8 mouse cellular contexts compared by ENCODE assay signal in the genomic region with DNA sequence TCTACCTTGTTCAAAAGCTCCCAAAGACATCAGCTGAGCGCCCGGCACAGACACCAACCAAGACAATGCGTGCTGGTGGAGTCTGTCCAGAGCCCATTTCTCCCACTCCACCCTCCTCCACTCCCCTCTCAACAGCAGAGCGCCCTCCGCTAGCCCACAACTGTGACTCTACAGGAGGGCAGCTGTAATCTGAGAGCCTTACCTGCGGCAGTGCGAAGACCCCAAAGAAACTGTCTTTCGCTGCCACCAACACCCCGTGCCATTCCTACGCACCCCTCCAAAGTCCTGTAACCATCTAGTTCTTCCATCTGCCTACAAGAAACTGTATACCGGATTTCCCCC. TPM values are rescaled to one million over a fixed set of nuclear protein-coding genes. Genes with fewer than 3 reads are reported as not detected.
DNase-seq lines count a peak whose midpoint lies in the region; ATAC-seq and TF ChIP-seq lines count a peak whose summit lies in the region.

Gene 1110004F10Rik, plus strand, starts transcription at position 202 of the 342 bp plus-strand sequence.

- H3K9me3 ChIP-seq in kidney, embryonic 14.5 days (ENCODE audit: control insufficient read depth, low read length): no peaks in the 10 kb centered on the region
- H3K9me3 ChIP-seq in ES-E14 (ENCODE audit: control insufficient read depth, insufficient read depth, low read depth, low read length): no peaks in the 10 kb centered on the region
- H3K9me3 ChIP-seq in midbrain, embryonic 16.5 days (replicated peaks; ENCODE audit: control insufficient read depth, low read length, poor library complexity, severe bottlenecking): no peaks in the 10 kb centered on the region

- peaks cover 13% of the 10 kb centered on the region; the same call in 1 of the 2 replicates for H3K4me1 ChIP-seq in kidney, embryonic 14.5 days (ENCODE audit: control insufficient read depth, insufficient read depth, low read length)
- no peaks in the 10 kb centered on the region for H3K4me1 ChIP-seq in ES-E14 (ENCODE audit: control insufficient read depth in 2 of 2, insufficient read depth in 2 of 2, low read length in 2 of 2, poor library complexity in 1 of 2)
- peaks cover 24% of the 10 kb centered on the region for H3K4me1 ChIP-seq in midbrain, embryonic 16.5 days (ENCODE audit: control insufficient read depth, insufficient read depth, low read length)

- peak within 1 kb of the TSS; percentile 40; the same call in 1 of the 2 replicates for H3K9ac ChIP-seq in kidney, embryonic 14.5 days (ENCODE audit: low read depth, low read length)
- no peak within 1 kb of the TSS; the same call in 1 of the 2 replicates for H3K9ac ChIP-seq in ES-E14 (ENCODE audit: insufficient read depth, low read depth, low read length, poor library complexity, severe bottlenecking)
- peak within 1 kb of the TSS; percentile 63 for H3K9ac ChIP-seq in midbrain, embryonic 16.5 days (ENCODE audit: low read depth, low read length)

- DNase-seq in kidney, postnatal 14 days: no peak
- DNase-seq in ES-E14 (ENCODE audit: low read depth, low spot score) (no peak), MN1 (ENCODE audit: low spot score) (no peak)
- no peak for DNase-seq in heart, postnatal 10 days
- peak in 1 of 2 experiments; percentile 20 for DNase-seq in left cerebral cortex, postnatal 36 days (ENCODE audit: low spot score in 2 of 2)

- no peak within 1 kb of the TSS for H3K27ac ChIP-seq in kidney, embryonic 14.5 days (ENCODE audit: low read depth, low read length)
- H3K27ac ChIP-seq in ES-E14 (ENCODE audit: insufficient read depth, low read depth, low read length, poor library complexity, severe bottlenecking): no peak within 1 kb of the TSS
- peak within 1 kb of the TSS; percentile 63; the same call in 1 of the 2 replicates for H3K27ac ChIP-seq in midbrain, embryonic 16.5 days (ENCODE audit: low read length)

- H3K4me3 ChIP-seq in kidney, embryonic 14.5 days (ENCODE audit: low read length): peak within 1 kb of the TSS; percentile 44
- peak within 1 kb of the TSS; percentile 59 for H3K4me3 ChIP-seq in ES-E14 (ENCODE audit: insufficient read depth in 1 of 2, low read depth in 1 of 2, low read length in 2 of 2, poor library complexity in 1 of 2, severe bottlenecking in 1 of 2)
- peak within 1 kb of the TSS; percentile 47 for H3K4me3 ChIP-seq in midbrain, embryonic 16.5 days (ENCODE audit: low read depth, low read length)

- intact Hi-C loops in heart, postnatal 10 days (cut with DNase I): loop anchor here (10.0 kb wide), 3 partner anchors 284 to 904 kb away; no protein-coding TSS in a partner anchor
- intact Hi-C loops in left cerebral cortex, postnatal 36 days (cut with DNase I): loop anchor here (5.0 kb wide), 1 partner anchor 672 kb away; no protein-coding TSS in a partner anchor

- peaks cover 48% of the 10 kb centered on the region for H3K27me3 ChIP-seq in kidney, embryonic 14.5 days (ENCODE audit: control insufficient read depth, insufficient read depth, low read length)
- peaks cover 27% of the 10 kb centered on the region for H3K27me3 ChIP-seq in midbrain, embryonic 16.5 days (ENCODE audit: control insufficient read depth, insufficient read depth, low read depth, low read length)

- H3K36me3 ChIP-seq in kidney, embryonic 14.5 days (ENCODE audit: control insufficient read depth, insufficient read depth, low read length): no peaks in the 10 kb centered on the region
- no peaks in the 10 kb centered on the region for H3K36me3 ChIP-seq in ES-E14 (ENCODE audit: control insufficient read depth, insufficient read depth, low read length, poor library complexity, severe bottlenecking)
- no peaks in the 10 kb centered on the region for H3K36me3 ChIP-seq in midbrain, embryonic 16.5 days (ENCODE audit: control insufficient read depth, insufficient read depth, low read length)

- peak within 1 kb of the TSS; percentile 89 for H3K4me2 ChIP-seq in kidney, embryonic 14.5 days (replicated peaks; ENCODE audit: low read depth, low read length)
- peak within 1 kb of the TSS; percentile 100 for H3K4me2 ChIP-seq in midbrain, embryonic 16.5 days (ENCODE audit: low read length)

- under 1% methylated on average over 11 of the region's 11 CpGs for WGBS in kidney, embryonic 14.5 days
- WGBS in midbrain, embryonic 16.5 days: under 1% methylated on average over 11 of the region's 11 CpGs

- ATAC-seq in kidney, embryonic 14.5 days (ENCODE audit: low FRiP score, low TSS enrichment): 0 out of 2 replicates have a peak, but pooled peaks have one; percentile 3
- no peak for ATAC-seq in erythroid progenitor cell, adult 5-6 weeks (replicated peaks; ENCODE audit: low FRiP score, poor library complexity, severe bottlenecking)
- ATAC-seq in midbrain, embryonic 16.5 days: peak; percentile 26; the same call in 1 of the 2 replicates

- in situ Hi-C loops in ES-E14 (cut with MboI; ENCODE audit: low sequenced_read_pairs in 2 of 2, unreplicated experiment in 2 of 2): loop anchor here in 1 of 2 experiments (10.0 to 25.0 kb wide), 2 partner anchors 814 to 1127 kb away; no protein-coding TSS in a partner anchor

TF ChIP-seq in ES-E14, 5 proteins besides CTCF, POLR2A, EP300 and RAD21:
- TF ChIP-seq HCFC1 (IDR thresholded peaks at IDR 0.05; ENCODE audit: borderline replicate concordance, insufficient read depth, low read length) (no peak), CHD2 (IDR thresholded peaks at IDR 0.05; ENCODE audit: low read depth, low read length) (no peak), ZNF384 (IDR thresholded peaks at IDR 0.05; ENCODE audit: low read depth, low read length) (no peak), MAFK (IDR thresholded peaks at IDR 0.05; ENCODE audit: insufficient read depth, low read depth, low read length) (no peak), ZC3H11A (IDR thresholded peaks at IDR 0.05; ENCODE audit: borderline replicate concordance, low read depth, low read length) (no peak)

RNA-seq across cellular contexts. Expression of gene 1110004F10Rik, which starts in this region (rescaled TPM):
- polyA plus RNA-seq in kidney, embryonic 14.5 days (2014; fragmentation: Nextera tagmentation; extraction: Ambion mirVana): 300 and 310 TPM in 2 replicates
- total RNA-seq in ES-E14 (2012; rRNA removed): 61.1 and 102 TPM in 2 replicates
- 50.7 and 81.8 TPM in 2 replicates for total RNA-seq in erythroid progenitor cell, adult 5-6 weeks (2015; ENCODE audit: low replicate concordance)
- total RNA-seq in erythroid progenitor cell, adult 5-6 weeks (2017; ENCODE audit: low replicate concordance): 46.9 and 76.1 TPM in 2 replicates
- 10 to 100 TPM; 65.9 to 73.8 TPM for total RNA-seq in heart, postnatal 10 days (2021)
- 100 to 1,000 TPM in 1 of 2 experiments, 10 to 100 TPM in 1; 94.8 to 103 TPM for total RNA-seq in left cerebral cortex, postnatal 36 days (2021)
- 343 and 363 TPM in 2 replicates for polyA plus RNA-seq in midbrain, embryonic 16.5 days (2015; fragmentation: Nextera tagmentation; extraction: Ambion mirVana)
